Mouse (Mus musculus): ENCODE data around the gene Rnf227. TPM values are rescaled to one million over a fixed set of nuclear protein-coding genes. Genes with fewer than 3 reads are reported as not detected.
A peak's percentile ranks its signal among the peaks of the same experiment; 100 is the strongest.

The Rnf227 gene
- polyA plus RNA-seq, 1 experiment from 2014 or later = 15.2 TPM

- peak overlapping the region; percentile 62 for H3K4me2 ChIP-seq
- H3K9me3 ChIP-seq (ENCODE audit: low read depth, low read length) = no peaks in the 10 kb centered on the region
- peaks cover 18% of the 10 kb centered on the region for H3K27me3 ChIP-seq (ENCODE audit: insufficient read depth, low read length)
- no peak for ATAC-seq (ENCODE audit: insufficient read depth)
- H3K36me3 ChIP-seq (ENCODE audit: insufficient read depth) = no peaks in the 10 kb centered on the region
- no peak for TF ChIP-seq CTCF (IDR thresholded peaks at IDR 0.05; ENCODE audit: low read depth)
- H3K4me3 ChIP-seq (ENCODE audit: low read depth, low read length) = peak overlapping the region; percentile 43; the same call in 1 of the 2 replicates
- H3K9ac ChIP-seq = no peak overlapping the region
- DNase-seq = no peak
- 83% methylated on average over 6 of the region's 6 CpGs for WGBS
- no peak overlapping the region for H3K27ac ChIP-seq (ENCODE audit: low read depth)
- H3K4me1 ChIP-seq (ENCODE audit: insufficient read depth) = peaks cover 2% of the 10 kb centered on the region; the same call in 1 of the 2 replicates
Measured at GRCm38 (mm10) chr11:69331152-69331551, 9.1 kb upstream of the Rnf227 start.

GRCm38 (mm10) chr11:69331929-69332405, 8.3 kb upstream of the Rnf227 start:
- ATAC-seq (ENCODE audit: insufficient read depth) = peak; percentile 66

GRCm38 (mm10) chr11:69332713-69333253, 7.5 kb upstream of the Rnf227 start:
- Histone ChIP-seq H3K4me3 (ENCODE audit: low read depth, low read length) (no peak overlapping the region), H3K4me2 (peak overlapping the region; percentile 62), H3K9me3 (ENCODE audit: low read depth, low read length) (no peaks in the 10 kb centered on the region), H3K27ac (ENCODE audit: low read depth) (no peak overlapping the region), H3K36me3 (ENCODE audit: insufficient read depth) (no peaks in the 10 kb centered on the region), H3K4me1 (ENCODE audit: insufficient read depth) (no peaks in the 10 kb centered on the region; the same call in 1 of the 2 replicates), H3K27me3 (ENCODE audit: insufficient read depth, low read length) (peaks cover 3% of the 10 kb centered on the region; the same call in 1 of the 2 replicates), H3K9ac (peak overlapping the region; percentile 47; the same call in 1 of the 2 replicates)
- no peak for TF ChIP-seq CTCF (IDR thresholded peaks at IDR 0.05; ENCODE audit: low read depth)
- ATAC-seq (ENCODE audit: insufficient read depth) = no peak
- no peak for DNase-seq
- WGBS = 31% methylated on average over 8 of the region's 8 CpGs

More at GRCm38 (mm10) chr11:69331929-69332405, 8.3 kb upstream of the Rnf227 start:
- peak overlapping the region; percentile 10; the same call in 1 of the 2 replicates for H3K27ac ChIP-seq (ENCODE audit: low read depth)
- H3K4me3 ChIP-seq (ENCODE audit: low read depth, low read length) = peak overlapping the region; percentile 43
- H3K27me3 ChIP-seq (ENCODE audit: insufficient read depth, low read length) = peaks cover 11% of the 10 kb centered on the region; the same call in 1 of the 2 replicates
- no peaks in the 10 kb centered on the region for H3K36me3 ChIP-seq (ENCODE audit: insufficient read depth)
- DNase-seq = peak; percentile 88
- H3K9me3 ChIP-seq (ENCODE audit: low read depth, low read length) = no peaks in the 10 kb centered on the region
- no peaks in the 10 kb centered on the region; the same call in 1 of the 2 replicates for H3K4me1 ChIP-seq (ENCODE audit: insufficient read depth)
- peak overlapping the region; percentile 62 for H3K4me2 ChIP-seq
- under 1% methylated on average over 24 of the region's 24 CpGs for WGBS
- TF ChIP-seq CTCF (IDR thresholded peaks at IDR 0.05; ENCODE audit: low read depth) = 0 out of 2 replicates have a peak, but pooled peaks have one; percentile 10
- H3K9ac ChIP-seq = peak overlapping the region; percentile 47

- no peaks in the 10 kb centered on the region for H3K27me3 ChIP-seq (ENCODE audit: insufficient read depth, low read length)
- H3K9me3 ChIP-seq (ENCODE audit: low read depth, low read length) = no peaks in the 10 kb centered on the region
- ATAC-seq (ENCODE audit: insufficient read depth) = no peak
- H3K4me2 ChIP-seq = no peak overlapping the region
- H3K36me3 ChIP-seq (ENCODE audit: insufficient read depth) = no peaks in the 10 kb centered on the region
- 49% methylated on average over 3 of the region's 3 CpGs for WGBS
- H3K4me3 ChIP-seq (ENCODE audit: low read depth, low read length) = no peak overlapping the region
- no peak overlapping the region for H3K27ac ChIP-seq (ENCODE audit: low read depth)
- TF ChIP-seq CTCF (IDR thresholded peaks at IDR 0.05; ENCODE audit: low read depth) = 0 out of 2 replicates have a peak, but pooled peaks have one; percentile 17
- peak; percentile 42 for DNase-seq
- no peaks in the 10 kb centered on the region; the same call in 1 of the 2 replicates for H3K4me1 ChIP-seq (ENCODE audit: insufficient read depth)
- no peak overlapping the region for H3K9ac ChIP-seq
Measured at GRCm38 (mm10) chr11:69333922-69334321, 6.3 kb upstream of the Rnf227 start.

- 49% methylated on average over 4 of the region's 4 CpGs for WGBS
- Histone ChIP-seq H3K27ac (ENCODE audit: low read depth) (no peak overlapping the region), H3K36me3 (ENCODE audit: insufficient read depth) (no peaks in the 10 kb centered on the region), H3K4me2 (no peak overlapping the region), H3K9ac (no peak overlapping the region), H3K9me3 (ENCODE audit: low read depth, low read length) (no peaks in the 10 kb centered on the region), H3K4me1 (ENCODE audit: insufficient read depth) (no peaks in the 10 kb centered on the region; the same call in 1 of the 2 replicates), H3K4me3 (ENCODE audit: low read depth, low read length) (no peak overlapping the region), H3K27me3 (ENCODE audit: insufficient read depth, low read length) (no peaks in the 10 kb centered on the region)
- ATAC-seq (ENCODE audit: insufficient read depth) (no peak), DNase-seq (no peak)
- TF ChIP-seq CTCF (IDR thresholded peaks at IDR 0.05; ENCODE audit: low read depth) = no peak
Measured at GRCm38 (mm10) chr11:69334796-69335195, 5.5 kb upstream of the Rnf227 start.

DNA sequence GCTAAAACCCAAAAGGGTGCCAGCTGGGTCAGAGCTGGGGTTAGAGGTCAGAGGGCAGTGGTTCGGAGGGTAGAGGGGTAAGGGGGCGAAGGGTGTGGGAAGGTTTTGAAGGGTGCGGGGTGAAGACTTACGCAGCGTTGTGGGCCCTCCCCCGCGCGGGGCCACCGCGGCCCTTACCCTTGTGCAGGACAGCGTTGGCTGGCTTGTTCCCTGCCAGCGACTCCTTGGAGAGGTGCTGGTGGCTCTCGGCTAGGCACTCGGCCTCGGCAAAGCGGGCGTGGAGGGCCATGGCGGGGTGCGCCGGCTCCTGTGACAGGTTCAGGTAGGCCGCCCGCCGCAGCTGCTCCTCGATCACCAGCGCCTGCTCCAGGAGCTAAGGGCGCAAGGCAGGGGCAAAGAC, 6.2 kb downstream of the Rnf227 start:
- Histone ChIP-seq H3K9ac (no peak overlapping the region), H3K4me3 (ENCODE audit: low read depth, low read length) (no peak overlapping the region), H3K27ac (ENCODE audit: low read depth) (no peak overlapping the region), H3K9me3 (ENCODE audit: low read depth, low read length) (no peaks in the 10 kb centered on the region), H3K4me1 (ENCODE audit: insufficient read depth) (no peaks in the 10 kb centered on the region), H3K27me3 (ENCODE audit: insufficient read depth, low read length) (no peaks in the 10 kb centered on the region), H3K36me3 (ENCODE audit: insufficient read depth) (peaks cover 90% of the 10 kb centered on the region), H3K4me2 (no peak overlapping the region)
- WGBS = 85% methylated on average over 26 of the region's 26 CpGs
- ATAC-seq (ENCODE audit: insufficient read depth) (no peak), DNase-seq (no peak)
- TF ChIP-seq CTCF (IDR thresholded peaks at IDR 0.05; ENCODE audit: low read depth) = no peak

DNA sequence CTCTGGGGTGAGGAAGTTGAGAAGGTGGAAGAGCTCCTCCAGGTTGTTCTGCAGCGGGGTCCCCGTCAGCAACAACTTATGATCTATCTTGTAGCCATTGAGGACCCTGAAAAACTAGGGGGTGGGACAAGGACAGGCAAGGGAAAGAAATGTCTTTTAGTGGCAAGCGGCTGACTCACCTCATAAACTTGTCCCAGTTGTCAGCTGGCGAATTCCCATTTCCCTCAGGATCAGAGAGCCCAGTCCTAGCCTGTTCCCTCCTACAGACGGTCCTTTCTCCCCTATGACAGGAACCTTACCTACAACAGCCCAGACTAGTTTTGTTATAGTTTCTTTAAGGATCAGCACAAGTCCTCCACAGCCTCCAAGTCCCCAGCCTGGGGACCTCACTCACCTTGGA, 16.3 kb downstream of the Rnf227 start:
- H3K27ac ChIP-seq (ENCODE audit: low read depth) = no peak overlapping the region
- no peaks in the 10 kb centered on the region for H3K27me3 ChIP-seq (ENCODE audit: insufficient read depth, low read length)
- TF ChIP-seq CTCF (IDR thresholded peaks at IDR 0.05; ENCODE audit: low read depth) = no peak
- peaks cover 99% of the 10 kb centered on the region for H3K36me3 ChIP-seq (ENCODE audit: insufficient read depth)
- no peak overlapping the region for H3K4me3 ChIP-seq (ENCODE audit: low read depth, low read length)
- 88% methylated on average over 5 of the region's 5 CpGs for WGBS
- no peak overlapping the region for H3K9ac ChIP-seq
- no peak for DNase-seq
- H3K4me1 ChIP-seq (ENCODE audit: insufficient read depth) = no peaks in the 10 kb centered on the region
- no peaks in the 10 kb centered on the region for H3K9me3 ChIP-seq (ENCODE audit: low read depth, low read length)
- no peak for ATAC-seq (ENCODE audit: insufficient read depth)
- no peak overlapping the region for H3K4me2 ChIP-seq
